Mouse (Mus musculus) liver, adult 2 months (tissue): ENCODE results near the gene Usp6nl. TPM values are rescaled to one million over a fixed set of nuclear protein-coding genes. Genes with fewer than 3 reads are reported as not detected.
A peak's percentile ranks its signal among the peaks of the same experiment; 100 is the strongest.

Experiments
- DNase-seq: peaks from one replicate; pipeline ENCODE4 v3.0.0-alpha.2; 2011; ENCODE audit warnings: low read depth, low spot score; ENCODE audit errors: extremely low read depth
- H3K27ac ChIP-seq: fragments of 200-500 bp; replicated peaks from 2 replicates; pipeline ENCODE4 v1.5.1; 2012; ENCODE audit warnings: low read depth, mild to moderate bottlenecking, control low read depth, inconsistent platforms, low read length; ENCODE audit not compliant: insufficient read depth
- H3K27me3 ChIP-seq: fragments of 200-500 bp; 2 replicates; pipeline ENCODE4 v1.6.1; 2012; ENCODE audit warnings: mild to moderate bottlenecking, moderate library complexity, low read length, inconsistent platforms; ENCODE audit not compliant: control insufficient read depth, insufficient read depth
- H3K36me3 ChIP-seq: fragments of 200-500 bp; 2 replicates; pipeline ENCODE4 v1.6.1; 2012; ENCODE audit warnings: low read length, inconsistent platforms; ENCODE audit not compliant: control insufficient read depth, insufficient read depth
- H3K4me1 ChIP-seq: fragments of 200-500 bp; 2 replicates; pipeline ENCODE4 v1.6.1; 2011; ENCODE audit warnings: low read length; ENCODE audit not compliant: control insufficient read depth, insufficient read depth
- H3K4me3 ChIP-seq: fragments of 200-500 bp; 2 replicates; pipeline ENCODE4 v1.5.1; 2011; ENCODE audit warnings: low read depth, mild to moderate bottlenecking, control low read depth, low read length, moderate library complexity; ENCODE audit not compliant: insufficient read depth
- H3K79me2 ChIP-seq: fragments of 200-500 bp; 2 replicates; pipeline ENCODE4 v1.6.1; 2012; ENCODE audit warnings: inconsistent platforms, mild to moderate bottlenecking, low read length, moderate library complexity; ENCODE audit not compliant: control insufficient read depth, insufficient read depth
- H3K9ac ChIP-seq: fragments of 200-500 bp; 2 replicates; pipeline ENCODE4 v1.6.1; 2012; ENCODE audit warnings: low read depth, mild to moderate bottlenecking, control low read depth, inconsistent platforms, low read length
- CTCF ChIP-seq: fragments of 200-500 bp; IDR thresholded peaks from 2 replicates; pipeline ENCODE4 v1.5.1; 2011; ENCODE audit warnings: low read depth, low read length, control low read depth
- POLR2A ChIP-seq: fragments of 200-500 bp; IDR thresholded peaks from 2 replicates; pipeline ENCODE4 v1.6.1; 2011; ENCODE audit warnings: low read length, control low read depth; ENCODE audit not compliant: insufficient read depth; ENCODE audit errors: extremely low read depth
- WGBS: fragments of 180-500 bp; shearing (Covaris S2); methylation state at CpG from one replicate; pipeline ENCODE4 v1.1.7; 2018; 5-methylcytosine and 5-hydroxymethylcytosine counted together
- polyA plus RNA-seq: library from polyadenylated mRNA; depleted of rRNA; stranded (reverse); fragments of >200 nt; gene quantifications from 2 replicates; pipeline ENCODE4 v1.2.3, GENCODE M21; 2012
- total RNA-seq: library from RNA; depleted of rRNA; stranded (reverse); fragments of >200 nt; gene quantifications from 2 replicates; pipeline ENCODE4 v1.2.3, GENCODE M21; 2014

Usp6nl gene
- total and polyA plus RNA-seq, 2 experiments: 7.6 to 7.9 TPM

- DNase-seq: no peak
- Histone ChIP-seq H3K4me3 (no peak overlapping the region), H3K36me3 (no peaks in the 10 kb centered on the region), H3K9ac (no peak overlapping the region), H3K27ac (no peak overlapping the region), H3K4me1 (peaks cover 9% of the 10 kb centered on the region; the same call in 1 of the 2 replicates), H3K79me2 (peaks cover 15% of the 10 kb centered on the region; the same call in 1 of the 2 replicates), H3K27me3 (no peaks in the 10 kb centered on the region)
- WGBS: 47% methylated on average over 11 of the region's 11 CpGs
- TF ChIP-seq CTCF (peak; percentile 64), POLR2A (no peak)
Measured at GRCm38 (mm10) chr2:6403375-6403774, 80.9 kb downstream of the Usp6nl start.

DNA sequence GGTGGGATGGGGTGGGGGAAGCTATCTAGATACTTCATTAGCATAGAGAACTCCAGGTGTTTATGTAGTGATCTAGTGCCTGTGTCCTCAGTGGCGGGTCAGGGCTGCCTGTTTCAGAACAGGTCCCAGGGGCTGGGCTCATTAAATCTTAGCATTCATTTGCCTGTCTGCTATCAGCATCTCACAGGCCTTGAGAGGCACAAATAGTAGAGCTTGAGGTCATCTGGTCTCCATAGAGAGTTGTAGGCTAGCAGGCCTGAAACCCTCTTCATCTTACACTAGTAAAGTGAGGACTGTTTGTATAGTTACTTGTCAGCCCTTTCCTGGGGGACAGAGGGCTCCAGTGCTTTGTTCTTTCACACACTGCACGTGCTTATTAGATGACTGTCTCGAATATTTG, 81.5 kb downstream of the Usp6nl start:
- TF ChIP-seq CTCF (no peak), POLR2A (no peak)
- Histone ChIP-seq H3K36me3 (no peaks in the 10 kb centered on the region; the same call in 1 of the 2 replicates), H3K4me3 (no peak overlapping the region), H3K9ac (no peak overlapping the region), H3K79me2 (peaks cover 15% of the 10 kb centered on the region; the same call in 1 of the 2 replicates), H3K4me1 (peaks cover 3% of the 10 kb centered on the region; the same call in 1 of the 2 replicates), H3K27ac (no peak overlapping the region), H3K27me3 (no peaks in the 10 kb centered on the region)
- WGBS: 84% methylated on average over 3 of the region's 3 CpGs
- no peak for DNase-seq

DNA sequence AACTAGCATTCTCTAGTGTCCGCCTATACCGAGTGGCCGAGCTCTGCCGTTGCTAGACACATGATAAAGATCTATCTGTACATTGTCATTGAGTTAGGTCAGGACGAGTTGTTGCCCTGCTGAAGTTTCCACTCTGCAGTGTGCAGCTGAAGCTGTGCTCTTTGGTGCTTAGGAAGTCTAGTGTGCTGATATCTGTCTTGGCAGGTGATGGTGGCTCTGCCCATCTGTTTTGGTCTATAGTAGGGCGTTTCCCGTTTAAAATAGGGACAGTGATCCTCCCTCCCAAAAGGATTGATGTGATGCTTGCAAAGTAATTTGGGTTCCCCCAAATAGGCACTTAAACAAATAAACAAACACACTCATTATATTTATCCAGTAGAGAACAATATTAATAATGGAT, 82.2 kb downstream of the Usp6nl start:
- H3K4me3 ChIP-seq: no peak overlapping the region
- peaks cover 2% of the 10 kb centered on the region; the same call in 1 of the 2 replicates for H3K4me1 ChIP-seq
- H3K36me3 ChIP-seq: no peaks in the 10 kb centered on the region; the same call in 1 of the 2 replicates
- no peaks in the 10 kb centered on the region for H3K27me3 ChIP-seq
- DNase-seq: no peak
- TF ChIP-seq CTCF: no peak
- TF ChIP-seq POLR2A: no peak
- no peak overlapping the region for H3K9ac ChIP-seq
- peaks cover 11% of the 10 kb centered on the region; the same call in 1 of the 2 replicates for H3K79me2 ChIP-seq
- no peak overlapping the region for H3K27ac ChIP-seq
- WGBS: 81% methylated on average over 7 of the region's 7 CpGs

GRCm38 (mm10) chr2:6405059-6406033, 82.9 kb downstream of the Usp6nl start:
- peaks cover 8% of the 10 kb centered on the region; the same call in 1 of the 2 replicates for H3K79me2 ChIP-seq
- TF ChIP-seq POLR2A (no peak), CTCF (peak; percentile 84)

DNA sequence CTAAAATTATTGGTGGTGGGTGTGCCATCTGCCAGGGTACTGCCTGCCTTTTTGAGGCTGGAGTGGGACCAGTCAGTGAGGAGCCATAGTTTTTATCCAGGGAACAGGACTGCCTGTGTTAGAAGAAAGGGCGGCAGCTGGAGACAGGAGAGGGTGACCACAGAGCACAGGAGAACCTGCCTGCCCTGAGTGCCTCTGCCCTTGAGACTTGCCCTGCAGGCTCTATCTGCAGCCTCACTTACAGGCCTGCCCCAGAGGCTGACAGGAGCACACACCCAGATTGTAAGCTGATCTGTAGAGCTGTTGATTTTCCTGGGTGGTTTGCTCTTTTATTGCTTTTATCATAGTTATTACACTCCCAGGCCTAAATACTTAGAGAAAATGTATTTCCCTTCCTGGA, 85.2 kb downstream of the Usp6nl start:
- Histone ChIP-seq H3K9ac (no peak overlapping the region), H3K79me2 (peaks cover 3% of the 10 kb centered on the region; the same call in 1 of the 2 replicates), H3K27ac (no peak overlapping the region), H3K27me3 (no peaks in the 10 kb centered on the region), H3K4me3 (no peak overlapping the region), H3K36me3 (peaks cover 9% of the 10 kb centered on the region; the same call in 1 of the 2 replicates), H3K4me1 (no peaks in the 10 kb centered on the region)
- TF ChIP-seq POLR2A: no peak
- TF ChIP-seq CTCF: no peak
- DNase-seq: no peak
- WGBS: 100% methylated on average over 1 of the region's 1 CpGs

More at GRCm38 (mm10) chr2:6405059-6406033, 82.9 kb downstream of the Usp6nl start:
- H3K27ac ChIP-seq: no peak overlapping the region
- no peaks in the 10 kb centered on the region for H3K27me3 ChIP-seq
- H3K4me1 ChIP-seq: peaks cover 2% of the 10 kb centered on the region; the same call in 1 of the 2 replicates
- DNase-seq: peak; percentile 69
- H3K36me3 ChIP-seq: peaks cover 5% of the 10 kb centered on the region; the same call in 1 of the 2 replicates
- H3K4me3 ChIP-seq: no peak overlapping the region
- H3K9ac ChIP-seq: no peak overlapping the region
- 47% methylated on average over 10 of the region's 10 CpGs for WGBS
